Mouse (Mus musculus): ENCODE data around the gene Snx7. TPM values are rescaled to one million over a fixed set of nuclear protein-coding genes. Genes with fewer than 3 reads are reported as not detected.
A peak's percentile ranks its signal among the peaks of the same experiment; 100 is the strongest.

Gene Snx7
- total RNA-seq (2021): 63.5 and 66.0 TPM in 2 replicates
- long read RNA-seq, transcript Snx7-201 (9 exons, 2,021 nt): major isoform, 28 of 40 reads
- long read RNA-seq, transcript Snx7-203 (8 exons, 1,588 nt): minor isoform, 8 of 40 reads
- long read RNA-seq, partial matches to known transcripts: 0 of 40 reads
- long read RNA-seq, other reads (novel, unspliced or antisense): 2 of 40 reads

DNA sequence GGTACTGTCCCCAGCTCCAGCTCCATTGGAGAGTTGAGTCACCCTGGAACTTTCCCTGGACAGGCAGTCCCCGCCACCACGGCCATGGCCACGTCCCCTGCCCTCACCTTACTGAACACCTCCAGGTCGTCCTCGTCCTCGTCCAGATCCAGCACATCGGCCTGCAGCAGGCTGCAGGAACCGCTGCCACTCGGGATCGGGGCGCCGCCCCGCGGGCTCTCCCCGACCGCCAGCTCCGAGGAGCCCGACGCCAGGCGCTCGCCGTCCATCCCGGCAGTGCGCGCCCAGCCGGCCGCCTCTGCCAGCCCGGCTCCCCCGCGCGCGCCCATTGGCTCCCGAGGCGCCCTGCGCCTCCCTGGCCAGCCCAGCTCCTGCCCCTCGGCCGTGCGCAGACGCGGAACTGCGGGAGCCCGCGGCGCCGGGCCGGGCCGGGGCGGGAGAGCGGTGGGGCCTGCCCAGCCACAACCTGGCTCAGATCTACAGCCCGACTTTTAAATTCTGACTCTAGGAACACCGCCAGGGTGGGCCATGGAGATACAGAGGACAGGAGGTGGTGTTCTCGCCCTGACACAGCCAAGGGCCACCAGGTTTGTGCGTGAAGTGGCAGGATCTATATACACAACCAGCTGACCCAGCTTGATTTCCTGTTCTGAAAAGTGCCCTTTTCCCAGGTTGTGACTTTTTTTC lies at the start of gene Snx7:
Snx7 (minus strand) TSS at position 300 of the 687 bp plus-strand sequence.
- DNase-seq: peak; percentile 96

DNA sequence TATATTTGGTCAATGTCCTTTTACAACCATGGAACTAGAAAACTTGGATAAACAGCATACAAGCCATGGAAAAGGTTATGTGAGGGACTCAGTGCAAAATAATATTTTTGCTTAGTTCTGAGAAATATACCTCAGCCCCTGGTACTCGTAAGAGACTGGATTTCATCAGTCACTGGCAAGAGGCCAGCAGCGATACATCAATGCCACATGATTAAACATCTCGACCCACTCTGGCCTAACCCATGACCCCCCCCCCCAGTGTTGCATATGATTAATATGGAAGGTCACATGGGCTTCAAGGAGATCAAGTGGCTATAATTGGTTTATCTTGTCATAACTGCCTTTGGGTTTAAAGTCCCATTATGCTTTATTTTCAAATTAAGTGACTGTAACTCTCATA lies 46.7 kb upstream of the Snx7 start:
- peak; percentile 23 for DNase-seq

GRCm38 (mm10) chr3:117893736-117894135 lies 25.0 kb upstream of the Snx7 start:
- peak; percentile 18 for DNase-seq

DNA sequence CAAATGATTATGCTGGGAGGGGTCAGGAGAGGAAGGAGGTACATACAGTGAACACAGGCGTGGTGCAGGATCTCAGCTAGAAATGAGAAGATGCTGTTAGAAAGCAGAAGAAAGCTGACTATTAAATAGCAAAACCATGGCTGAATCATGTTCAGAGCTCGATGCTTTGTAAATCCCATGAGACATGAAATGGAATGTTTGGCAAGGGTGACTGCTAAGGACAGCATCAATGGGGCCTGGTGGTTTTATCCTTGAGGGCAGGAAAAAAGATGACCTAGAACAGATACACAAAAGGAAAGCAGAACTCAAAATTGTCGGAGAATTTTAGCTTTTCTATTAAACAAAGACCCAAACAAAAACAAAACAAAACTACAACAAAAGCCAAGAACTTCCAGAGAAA lies 6.7 kb upstream of the Snx7 start:
- no peak for DNase-seq

DNA sequence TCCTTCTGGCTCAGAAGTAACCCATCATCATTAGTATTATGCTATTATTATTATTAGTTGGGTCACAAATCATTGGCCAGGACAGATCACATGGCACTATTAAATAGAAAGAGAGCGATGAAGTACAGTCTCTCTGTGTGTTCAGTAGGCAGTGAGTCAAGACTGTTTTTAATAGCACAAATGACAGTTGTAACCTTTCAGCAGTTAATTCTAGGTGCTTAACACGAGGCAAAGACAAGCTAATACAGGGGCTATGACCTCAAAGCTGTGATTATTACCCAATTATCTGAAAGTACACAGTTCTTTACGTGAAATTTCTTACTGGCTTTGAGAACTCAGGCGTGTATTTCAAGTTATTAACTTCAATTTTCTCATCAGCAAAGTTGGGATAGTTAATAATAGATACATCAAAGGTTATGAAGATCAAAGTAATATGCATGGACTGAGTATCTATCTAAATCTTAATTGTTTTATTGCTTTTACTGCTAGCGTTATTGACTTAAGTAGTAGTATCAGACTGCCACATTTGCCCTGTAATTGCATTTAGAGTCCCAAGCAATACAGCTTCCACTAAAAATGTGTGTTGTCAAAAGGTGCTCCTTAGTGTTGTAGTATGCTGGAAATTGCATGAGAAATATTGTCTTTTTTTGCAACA lies 4.6 kb upstream of the Snx7 start:
- no peak for DNase-seq

- no peak for DNase-seq
These were observed 584 bp upstream of the Snx7 start for GRCm38 (mm10) chr3:117869324-117869715.

DNA sequence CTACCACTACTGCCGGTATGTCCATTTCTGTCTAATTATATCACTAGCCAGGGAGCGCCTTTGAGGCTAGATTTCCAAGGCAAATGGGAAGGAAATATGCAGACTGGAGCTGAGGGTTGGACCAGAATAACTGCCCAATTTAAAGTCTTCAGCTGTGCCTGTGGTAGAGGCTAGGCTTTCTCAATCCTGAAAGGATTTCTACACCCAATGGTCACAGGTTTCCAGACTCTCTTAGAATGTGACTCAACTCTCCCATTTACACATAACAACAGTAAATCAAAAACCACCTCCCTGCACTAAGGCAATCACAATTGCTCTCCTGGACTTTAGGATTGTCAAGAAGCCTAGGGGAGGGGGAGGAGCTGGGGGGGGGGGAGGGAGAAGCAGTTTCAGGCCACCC lies 645 bp downstream of the Snx7 start:
- DNase-seq: no peak

DNA sequence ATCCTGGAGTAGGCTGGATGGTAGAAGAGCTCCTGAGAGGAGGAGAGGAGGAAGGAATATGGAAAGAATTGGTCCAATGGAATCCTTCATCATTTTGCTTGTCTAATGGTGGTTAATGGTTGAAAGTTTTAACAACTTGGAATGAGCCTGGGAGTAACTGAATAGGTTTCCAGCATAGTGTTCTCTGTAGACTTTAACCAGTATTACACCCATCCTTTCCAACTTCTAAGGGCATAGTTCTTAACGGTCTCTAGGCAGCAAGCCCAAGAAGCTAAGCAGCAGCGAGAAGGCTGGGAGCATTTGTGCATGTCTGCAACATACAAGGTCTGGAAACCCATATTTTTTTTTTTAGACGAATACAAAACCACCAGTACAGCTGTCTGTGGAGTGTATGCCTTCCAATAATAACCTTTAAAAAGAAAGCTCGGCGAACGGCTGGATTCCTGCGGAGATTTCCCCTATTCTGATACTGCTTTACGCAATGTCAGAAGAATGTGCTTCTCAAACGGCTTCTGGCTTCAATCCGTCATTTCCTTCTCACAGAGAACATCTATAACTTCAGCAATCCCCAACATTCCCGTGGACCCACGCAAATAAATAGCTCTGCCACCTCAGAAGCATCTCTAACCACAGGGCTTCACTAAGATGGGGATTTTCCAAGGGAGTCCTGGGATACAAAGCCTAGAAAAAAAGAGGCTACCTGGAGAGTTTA lies 1.9 kb downstream of the Snx7 start:
- no peak for DNase-seq

GRCm38 (mm10) chr3:117865621-117866020 lies 3.1 kb downstream of the Snx7 start:
- DNase-seq: no peak

DNA sequence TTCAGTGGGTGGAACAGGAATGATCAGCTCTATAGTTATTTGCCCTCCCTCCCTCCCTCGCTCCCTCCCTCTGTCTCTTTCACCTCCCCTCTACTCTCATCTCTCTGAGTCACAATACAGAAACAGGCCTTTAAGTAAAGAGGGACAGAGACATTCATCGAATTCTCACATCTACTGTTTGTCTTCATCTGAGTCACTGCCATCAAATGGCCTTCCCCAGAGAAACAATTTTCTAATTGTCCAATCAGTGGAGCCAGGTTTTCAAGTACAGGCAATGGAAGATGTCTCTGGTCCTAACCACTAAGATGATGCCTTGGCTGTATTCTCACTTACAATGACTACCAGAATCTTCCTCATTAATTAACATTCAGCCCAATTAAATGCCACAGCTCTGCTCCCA lies 5.8 kb downstream of the Snx7 start:
- DNase-seq: no peak

GRCm38 (mm10) chr3:117861977-117862434 lies 6.7 kb downstream of the Snx7 start:
- no peak for DNase-seq

GRCm38 (mm10) chr3:117858996-117859395 lies 9.7 kb downstream of the Snx7 start:
- no peak for DNase-seq

DNA sequence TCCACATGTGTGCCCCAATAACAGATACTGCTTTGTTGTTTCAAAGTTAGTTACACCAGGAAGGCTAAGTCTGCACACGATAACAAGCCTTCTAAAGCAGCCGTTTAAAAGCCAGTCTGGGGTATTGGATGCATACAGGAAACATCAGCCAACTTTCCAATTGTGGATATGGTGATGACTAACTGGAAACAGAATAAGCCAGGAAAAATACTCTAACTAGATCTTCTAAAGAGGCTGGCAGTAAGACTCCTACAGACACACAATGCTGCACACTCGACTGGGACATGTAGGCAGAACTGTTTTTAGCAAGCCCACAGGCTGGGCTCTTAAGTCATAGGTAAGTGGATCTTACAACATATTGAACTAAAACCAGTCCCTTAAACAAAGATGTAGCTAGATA lies 15.0 kb downstream of the Snx7 start:
- no peak for DNase-seq

- DNase-seq: no peak
These were observed 16.7 kb downstream of the Snx7 start for GRCm38 (mm10) chr3:117852054-117852361.

- DNase-seq: no peak
These were observed 17.3 kb downstream of the Snx7 start for GRCm38 (mm10) chr3:117851278-117852053.

- DNase-seq: no peak
These were observed 19.9 kb downstream of the Snx7 start for GRCm38 (mm10) chr3:117848866-117849265.

- DNase-seq: no peak
These were observed 26.1 kb downstream of the Snx7 start for GRCm38 (mm10) chr3:117842658-117843057.

GRCm38 (mm10) chr3:117839867-117840545 lies 28.7 kb downstream of the Snx7 start:
- no peak for DNase-seq

DNA sequence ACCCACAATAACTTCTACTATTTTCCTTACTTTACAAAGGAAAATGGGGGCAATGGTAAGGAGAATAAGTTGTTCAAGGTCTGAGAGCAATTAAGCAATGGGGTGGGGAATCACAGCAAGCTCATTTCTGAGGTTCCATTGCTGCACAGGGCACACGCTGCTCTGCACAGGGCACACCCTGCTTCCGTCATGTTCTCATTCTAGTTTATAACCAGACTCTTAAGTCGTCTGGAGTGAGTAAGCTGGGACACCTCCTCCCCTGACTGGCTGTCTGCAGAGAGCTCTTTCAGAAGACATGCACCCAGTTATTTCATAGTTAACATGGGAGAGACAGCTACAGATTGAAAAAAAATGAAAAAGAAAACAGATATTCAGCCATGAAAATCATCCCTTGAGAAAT lies 30.7 kb downstream of the Snx7 start:
- no peak for DNase-seq

DNA sequence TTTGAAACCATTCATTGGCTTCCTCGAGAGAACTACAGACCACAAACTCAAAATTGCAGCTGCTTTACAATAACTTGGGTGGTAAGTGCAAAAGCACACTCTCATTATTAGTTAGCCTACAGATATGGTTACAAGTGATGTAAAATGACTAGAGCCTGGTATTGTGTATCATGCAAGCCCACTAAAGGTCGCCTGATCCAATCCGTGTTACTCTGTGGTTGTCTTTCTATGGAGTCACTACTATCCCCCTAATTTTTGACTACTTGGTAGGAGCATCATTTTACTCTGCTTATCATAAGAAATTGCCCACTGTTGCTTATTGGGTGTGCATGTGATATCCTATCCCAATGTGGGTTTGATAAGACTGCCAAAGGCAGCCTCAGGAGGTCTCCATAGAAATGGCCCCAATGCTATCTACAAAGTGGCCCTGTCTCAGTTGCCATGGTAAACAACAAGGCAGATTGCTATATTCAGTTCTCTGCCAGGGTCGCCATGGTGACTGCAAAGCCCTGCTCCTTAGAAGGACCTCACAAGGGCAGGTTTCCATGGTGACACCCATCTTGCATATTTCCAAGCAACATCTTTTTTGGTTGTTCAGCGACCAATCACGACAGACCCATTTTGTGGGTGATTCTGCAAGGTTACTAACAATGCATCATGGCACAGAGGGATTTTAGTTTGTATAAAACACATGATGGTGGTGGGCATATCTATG lies 42.1 kb downstream of the Snx7 start:
- DNase-seq: no peak

DNA sequence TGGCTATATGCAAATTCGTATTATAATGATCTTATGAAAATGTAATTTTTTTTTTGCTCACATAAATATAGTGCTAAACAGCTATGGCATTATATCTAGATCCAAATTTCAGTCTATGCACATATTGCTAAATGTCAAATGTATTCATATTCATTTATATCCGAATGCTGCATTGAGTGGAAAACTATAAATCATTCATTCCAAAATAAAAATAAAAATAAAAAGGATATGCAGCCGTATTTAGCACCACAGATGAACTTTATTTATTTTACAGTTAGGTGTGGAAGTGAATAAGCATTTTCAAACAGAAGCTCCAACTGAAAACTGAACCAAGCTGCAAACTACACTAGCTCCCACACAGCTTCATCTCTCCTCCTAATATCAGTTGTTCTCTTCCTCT lies 45.5 kb downstream of the Snx7 start:
- no peak for DNase-seq

Data from adrenal gland, postnatal 25 days (tissue).